Mouse (Mus musculus) lung, postnatal 36 days (tissue): ENCODE results near the gene Tomt.
A peak's percentile ranks its signal among the peaks of the same experiment; 100 is the strongest.

Experiments
- DNase-seq: peaks from one replicate; pipeline ENCODE4 v3.0.0; 2022; ENCODE audit warnings: mixed read lengths

Gene Tomt

DNA sequence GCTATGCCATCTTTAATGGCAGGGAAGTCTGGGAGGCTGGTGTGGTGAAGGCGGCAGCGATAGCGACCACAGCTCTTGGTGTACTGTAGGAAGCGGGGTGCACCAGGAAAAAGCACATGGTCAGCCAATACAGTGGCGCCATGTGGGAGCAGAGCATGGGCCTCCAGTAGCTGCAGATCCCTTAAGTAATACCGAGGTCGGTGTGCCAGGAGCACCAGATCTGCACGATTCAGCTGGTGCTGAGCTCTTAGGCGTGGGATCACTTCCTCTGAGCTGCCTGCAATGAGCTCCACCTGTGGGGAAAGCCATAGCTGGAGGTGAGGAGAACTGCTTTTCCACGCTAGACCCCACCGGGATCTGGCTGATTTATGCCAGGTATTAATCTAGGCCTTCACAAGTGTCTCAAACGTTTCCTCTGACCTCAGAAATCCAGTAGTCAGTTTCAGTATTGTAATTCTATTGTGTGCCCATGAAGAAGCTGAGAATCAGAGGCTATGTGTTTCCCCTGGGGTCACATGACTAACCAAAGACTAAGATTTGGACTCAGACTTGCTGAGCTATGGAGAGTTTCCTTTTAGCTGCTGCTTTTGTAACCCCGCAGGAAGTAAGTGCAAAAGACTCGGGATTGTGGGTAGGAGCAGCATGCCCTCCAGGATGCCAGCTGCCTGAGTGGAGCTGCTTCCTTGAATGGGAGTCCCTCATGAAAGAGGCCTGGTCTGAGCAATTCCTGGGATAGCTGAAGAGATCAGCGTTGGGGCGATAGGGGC, 5.6 kb downstream of the Tomt start:
- DNase-seq, result no peak

DNA sequence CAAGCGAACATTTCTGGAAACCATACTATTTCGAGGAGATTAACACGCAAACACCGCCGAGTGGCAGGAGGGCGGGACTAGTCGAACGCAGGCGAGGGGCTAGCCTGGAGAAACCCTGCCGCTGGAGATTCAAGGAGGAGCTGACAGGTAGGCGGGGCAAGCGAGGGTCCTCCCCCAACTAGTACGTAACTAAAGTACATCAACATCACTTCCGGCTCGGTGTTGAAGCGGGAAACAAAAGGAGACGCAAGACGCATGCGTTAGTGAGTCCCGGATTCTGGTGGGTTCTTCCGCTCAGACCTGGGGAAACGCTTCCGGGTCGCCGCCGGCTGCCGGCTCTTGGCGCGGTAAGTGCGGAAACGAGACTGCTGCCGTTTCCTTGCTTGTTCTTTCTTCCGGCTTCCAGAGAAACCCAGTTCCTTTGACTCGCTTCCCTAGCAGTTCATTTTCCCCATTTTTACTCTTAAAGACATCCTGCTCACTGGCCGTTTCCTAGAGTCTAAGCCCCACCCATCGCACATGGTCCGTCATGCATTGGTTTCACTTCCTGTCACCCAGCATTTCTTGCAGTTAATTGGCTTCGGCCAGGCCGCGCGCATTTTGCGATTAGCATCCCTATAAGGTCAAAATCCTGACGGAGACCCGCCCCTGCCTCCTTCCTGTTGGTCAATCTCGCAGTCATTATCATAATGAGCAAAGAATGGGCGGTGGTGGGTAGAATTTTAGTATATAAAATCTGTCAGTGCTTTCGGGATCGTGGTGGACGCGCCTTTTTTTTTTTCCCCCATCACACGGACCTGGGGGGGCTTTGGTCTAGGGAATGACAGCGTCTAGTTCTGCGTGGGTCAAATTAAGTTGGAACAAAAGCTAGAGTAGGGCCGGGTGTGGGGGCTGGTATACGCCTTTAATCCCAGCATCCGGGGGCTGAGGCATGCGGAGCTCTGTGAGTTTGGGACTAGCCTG, 9.8 kb downstream of the Tomt start:
- DNase-seq, result peak; percentile 99

DNA sequence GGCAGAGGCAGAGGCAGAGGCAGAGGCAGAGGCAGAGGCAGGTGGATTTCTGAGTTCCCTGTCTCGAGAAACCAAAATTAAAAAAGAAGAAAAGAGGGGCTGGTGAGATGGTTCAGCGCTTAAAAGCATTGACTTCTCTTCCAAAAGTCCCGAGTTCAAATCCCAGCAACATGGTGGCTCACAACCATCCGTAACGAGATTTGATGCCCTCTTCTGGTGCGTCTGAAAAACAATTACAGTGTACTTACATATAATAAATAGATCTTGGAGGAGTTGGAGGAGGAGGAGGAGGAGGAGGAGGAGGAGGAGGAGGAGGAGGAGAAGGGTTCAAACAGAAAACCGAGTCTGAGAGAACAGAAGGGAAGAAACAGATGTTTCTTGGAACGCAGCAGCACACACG, 10.5 kb downstream of the Tomt start:
- DNase-seq, result no peak

DNA sequence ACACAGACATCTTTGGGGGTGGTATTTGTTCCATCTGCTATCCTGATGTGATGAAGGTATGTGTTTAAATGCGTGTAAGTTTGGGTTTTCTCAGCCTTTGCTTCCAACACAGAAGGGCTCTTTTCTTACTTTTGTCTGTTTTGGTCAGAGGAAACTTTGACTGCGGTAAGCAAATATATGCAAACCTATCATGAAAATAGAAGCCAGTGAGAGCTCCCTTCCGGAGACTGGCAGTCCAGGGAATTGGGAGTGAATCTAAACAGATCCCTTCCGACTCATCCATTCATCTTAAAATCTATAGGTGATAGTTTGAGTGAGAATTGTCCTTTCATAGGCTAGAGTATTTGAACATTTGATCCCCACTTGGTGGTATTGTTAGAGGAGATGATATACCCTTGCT, 17.7 kb downstream of the Tomt start:
- DNase-seq, result no peak

DNA sequence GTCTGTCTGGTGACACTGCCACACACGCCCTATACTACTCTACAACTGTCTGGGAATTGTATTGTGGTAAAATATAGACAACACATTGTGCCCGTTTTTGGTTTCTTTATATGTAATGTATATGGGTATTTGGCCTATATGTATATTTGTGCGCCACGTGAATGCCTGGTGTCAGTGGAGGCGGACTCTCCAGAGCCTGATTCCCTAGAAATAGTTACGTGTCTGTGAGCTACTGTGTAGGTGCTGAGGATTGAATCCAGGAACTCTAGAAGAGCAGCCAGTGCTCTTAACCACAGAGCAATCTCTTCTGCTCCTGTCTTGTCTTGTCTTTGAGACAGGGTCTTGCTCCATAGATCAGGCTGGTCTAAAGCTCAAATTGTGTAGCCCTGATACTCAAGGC, 19.9 kb downstream of the Tomt start:
- DNase-seq, result no peak

DNA sequence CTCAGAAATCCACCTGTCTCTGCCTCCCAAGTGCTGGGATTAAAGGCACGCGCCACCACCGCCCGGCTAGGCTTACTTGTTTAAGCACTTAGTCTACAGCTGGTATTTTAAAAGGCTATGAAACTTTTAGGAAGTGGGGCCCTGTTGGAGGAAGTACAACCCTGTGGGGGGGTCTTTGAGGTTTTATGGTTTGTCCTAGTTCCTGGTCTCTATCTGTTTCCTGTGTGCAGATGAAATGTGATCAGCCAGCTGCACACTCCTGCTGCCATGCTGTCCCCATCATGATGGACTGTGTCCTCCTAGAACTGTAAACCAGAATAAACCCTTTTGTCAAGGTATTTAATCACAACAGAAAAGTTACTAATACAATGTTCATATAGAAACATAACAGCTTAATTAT, 22.0 kb downstream of the Tomt start:
- no peak for DNase-seq

DNA sequence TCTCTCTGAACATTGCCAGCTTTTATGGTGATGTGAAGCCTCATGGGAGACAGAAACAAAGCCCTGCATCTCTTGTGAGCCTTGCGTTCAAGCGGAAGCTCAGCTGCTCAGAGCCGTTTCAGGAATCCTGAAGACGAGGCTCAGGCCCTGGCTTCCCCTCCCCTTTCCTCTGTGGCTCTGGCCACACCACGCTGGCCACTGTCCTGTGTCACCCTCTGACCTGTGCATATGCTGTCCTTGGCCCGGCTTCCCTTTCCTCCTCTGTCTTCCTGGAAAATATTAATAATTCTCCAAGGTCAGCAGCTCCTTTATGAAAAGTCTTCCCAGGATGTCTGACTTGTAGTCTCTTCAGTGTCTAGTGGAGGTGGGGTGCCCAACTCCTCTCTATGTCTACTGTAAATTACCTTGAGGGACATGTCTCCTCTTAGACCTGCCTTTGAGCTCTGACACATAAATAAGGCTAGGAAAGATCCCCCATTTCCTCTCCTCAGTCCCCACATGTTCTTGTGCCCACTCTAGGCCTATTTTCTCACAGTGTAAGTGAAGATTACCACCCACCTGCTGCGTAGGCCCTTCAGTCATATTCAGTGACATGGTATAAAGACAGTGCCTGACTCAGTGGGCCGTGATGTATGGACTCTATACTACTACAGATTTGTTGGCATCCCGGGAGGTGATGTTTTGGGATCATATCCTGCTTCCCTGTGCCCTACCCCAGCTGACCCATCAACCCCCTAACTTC, 23.6 kb downstream of the Tomt start:
- no peak for DNase-seq

DNA sequence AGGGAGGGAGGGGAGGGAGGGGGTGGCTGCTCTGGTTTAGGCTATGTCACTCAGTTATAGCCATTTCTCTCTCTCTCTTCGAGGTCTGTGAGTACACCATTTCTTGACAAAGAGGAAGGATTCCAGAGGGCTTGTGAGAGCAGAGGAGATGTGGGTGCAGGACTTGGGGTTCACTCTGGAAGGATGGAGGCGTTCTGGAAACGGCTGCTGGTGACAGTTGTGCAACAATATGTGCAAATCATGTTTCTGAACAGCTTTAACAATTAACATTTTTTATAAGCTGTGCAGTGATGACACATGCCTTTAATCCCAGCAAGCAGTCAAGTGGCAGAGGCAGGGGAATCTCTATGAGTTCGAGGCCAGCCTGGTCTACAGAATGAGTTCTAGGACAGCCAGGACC, 25.3 kb downstream of the Tomt start:
- no peak for DNase-seq

DNA sequence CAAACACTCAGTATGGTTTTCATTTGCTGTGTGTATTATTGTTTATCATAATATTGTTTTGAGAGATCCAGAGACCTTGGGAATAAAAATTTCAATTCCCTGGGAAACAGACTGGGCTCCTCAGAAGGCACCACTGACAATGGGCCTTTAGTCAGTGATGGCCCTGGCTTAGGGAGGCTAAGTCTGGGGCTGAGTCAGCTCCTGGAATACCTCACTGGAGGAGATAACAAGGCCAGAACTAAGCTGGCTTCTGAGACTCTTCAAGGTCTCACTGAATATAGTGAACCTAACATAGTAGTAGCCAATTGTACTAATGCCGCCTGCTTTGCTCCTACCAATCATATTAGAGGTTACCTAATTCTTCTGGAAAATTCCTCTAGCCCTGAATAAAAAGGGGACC, 30.2 kb downstream of the Tomt start:
- DNase-seq, result no peak

DNA sequence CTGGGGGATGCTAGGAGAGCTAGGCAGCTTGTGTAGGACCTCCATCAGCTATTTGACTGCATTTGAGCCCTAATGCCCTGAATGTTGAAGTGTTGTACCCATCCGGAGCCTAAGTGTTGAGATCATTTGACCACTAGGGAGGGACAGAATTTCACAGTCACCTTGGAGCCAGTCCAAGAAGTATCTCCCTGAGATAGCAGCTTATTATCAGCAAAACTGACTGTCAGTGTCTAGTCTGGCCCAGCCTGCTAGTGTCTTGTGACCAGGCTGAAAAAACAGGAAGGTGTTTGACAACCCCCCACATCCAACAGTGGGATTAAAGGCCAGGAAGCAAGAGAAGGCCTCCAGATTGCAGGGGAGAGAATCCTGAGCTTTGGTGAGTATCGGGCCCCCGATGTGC, 34.9 kb downstream of the Tomt start:
- DNase-seq, result no peak

DNA sequence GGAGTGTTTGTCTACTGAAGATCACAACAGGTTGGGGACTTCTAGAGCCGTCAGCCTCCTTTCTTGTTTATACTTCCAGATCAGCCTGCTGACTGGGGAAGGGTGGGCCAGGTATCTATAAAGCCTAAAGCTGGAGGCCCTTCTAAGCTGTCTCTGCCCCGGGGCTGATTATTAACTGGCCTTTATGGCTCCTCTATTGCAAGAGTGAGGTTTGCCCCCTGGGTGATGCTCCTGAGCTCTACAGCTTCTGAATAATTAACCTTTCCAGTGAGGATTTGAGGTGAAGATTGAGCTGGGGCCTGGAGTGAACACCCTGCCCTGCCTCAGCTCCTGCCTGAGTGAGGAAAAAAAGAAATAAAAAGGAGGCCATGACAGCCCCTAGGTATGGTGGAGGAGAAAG, 35.5 kb downstream of the Tomt start, which contains the start of gene Folr1:
Folr1 (minus strand) TSS at position 160 of the 400 bp plus-strand sequence.
- DNase-seq, result no peak

DNA sequence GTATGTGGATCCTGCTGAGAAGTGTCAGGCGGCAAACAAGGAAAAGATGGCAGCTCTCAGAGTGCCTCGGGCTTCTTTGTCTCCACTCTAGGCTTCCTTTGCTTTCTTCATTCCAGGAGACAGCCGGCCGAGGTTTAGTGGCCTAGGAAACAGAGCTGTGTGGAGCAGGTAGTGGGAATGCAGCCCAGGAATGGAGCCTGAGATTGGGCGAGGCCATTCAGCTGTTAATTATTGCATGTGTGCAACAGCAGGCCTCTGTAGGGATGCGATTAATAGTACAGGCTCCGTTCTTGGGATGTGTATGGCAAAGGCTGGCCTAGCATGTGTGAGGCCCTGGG, 37.0 kb downstream of the Tomt start:
- no peak for DNase-seq

DNA sequence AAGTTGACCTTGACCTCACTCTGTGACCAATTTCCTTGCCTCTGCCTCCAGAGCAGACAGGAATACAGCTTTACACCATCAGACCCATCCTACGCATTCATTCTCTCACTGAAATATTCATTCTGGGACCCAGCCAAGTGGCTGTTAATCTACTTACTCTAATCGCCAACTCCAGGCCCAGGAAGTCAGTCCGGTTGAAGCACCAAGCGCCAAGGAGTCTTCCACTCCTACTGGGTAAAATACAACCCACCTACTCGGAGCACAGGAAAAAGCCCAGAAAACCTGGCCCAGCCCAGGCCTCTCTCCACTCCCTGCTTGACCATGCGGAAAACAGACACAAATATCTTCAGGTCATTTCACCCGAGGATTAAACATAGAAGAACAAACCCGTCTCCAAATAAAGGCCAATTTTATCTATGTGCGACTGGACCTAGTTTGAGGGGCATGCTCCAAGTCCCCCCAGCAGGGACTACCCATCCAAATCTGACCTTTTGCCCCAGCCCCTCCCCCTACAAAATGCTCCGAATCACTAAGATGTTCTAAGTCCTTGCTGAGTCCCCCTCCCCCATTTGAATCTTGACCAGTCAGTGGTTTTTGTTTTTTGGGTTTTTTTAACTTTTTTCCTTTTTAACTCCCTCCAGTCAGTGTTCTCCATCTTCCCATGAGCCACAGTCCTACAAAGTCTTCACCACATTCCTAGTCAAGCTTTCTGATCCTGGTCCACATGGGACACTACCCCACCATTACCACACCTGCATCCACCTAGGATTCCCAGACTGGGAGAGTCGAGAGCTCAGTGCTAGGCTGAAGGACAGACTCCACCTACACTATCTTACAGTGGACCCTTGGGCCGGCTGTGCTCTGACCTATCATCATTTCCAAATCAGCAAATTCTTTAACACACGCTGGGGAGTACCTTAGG, 37.7 kb downstream of the Tomt start:
- no peak for DNase-seq

DNA sequence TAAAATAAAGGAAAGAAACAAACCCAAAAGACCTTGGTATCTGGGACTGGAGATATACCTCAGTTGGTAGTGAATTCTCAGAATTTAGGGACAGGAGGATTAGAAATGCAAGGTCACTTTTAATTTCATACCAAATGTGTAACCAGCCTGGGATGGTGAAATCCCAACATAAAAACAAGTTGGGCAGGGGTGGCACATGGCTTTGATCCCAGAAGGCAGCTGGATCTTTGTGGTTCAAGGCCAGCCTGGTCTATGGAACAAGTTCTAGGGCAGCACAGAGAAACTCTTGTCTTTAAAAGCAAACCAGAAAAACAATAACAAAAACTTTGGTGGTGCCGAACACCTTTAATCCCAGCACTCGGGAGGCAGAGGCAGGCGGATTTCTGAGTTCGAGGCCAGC, 38.7 kb downstream of the Tomt start:
- no peak for DNase-seq

DNA sequence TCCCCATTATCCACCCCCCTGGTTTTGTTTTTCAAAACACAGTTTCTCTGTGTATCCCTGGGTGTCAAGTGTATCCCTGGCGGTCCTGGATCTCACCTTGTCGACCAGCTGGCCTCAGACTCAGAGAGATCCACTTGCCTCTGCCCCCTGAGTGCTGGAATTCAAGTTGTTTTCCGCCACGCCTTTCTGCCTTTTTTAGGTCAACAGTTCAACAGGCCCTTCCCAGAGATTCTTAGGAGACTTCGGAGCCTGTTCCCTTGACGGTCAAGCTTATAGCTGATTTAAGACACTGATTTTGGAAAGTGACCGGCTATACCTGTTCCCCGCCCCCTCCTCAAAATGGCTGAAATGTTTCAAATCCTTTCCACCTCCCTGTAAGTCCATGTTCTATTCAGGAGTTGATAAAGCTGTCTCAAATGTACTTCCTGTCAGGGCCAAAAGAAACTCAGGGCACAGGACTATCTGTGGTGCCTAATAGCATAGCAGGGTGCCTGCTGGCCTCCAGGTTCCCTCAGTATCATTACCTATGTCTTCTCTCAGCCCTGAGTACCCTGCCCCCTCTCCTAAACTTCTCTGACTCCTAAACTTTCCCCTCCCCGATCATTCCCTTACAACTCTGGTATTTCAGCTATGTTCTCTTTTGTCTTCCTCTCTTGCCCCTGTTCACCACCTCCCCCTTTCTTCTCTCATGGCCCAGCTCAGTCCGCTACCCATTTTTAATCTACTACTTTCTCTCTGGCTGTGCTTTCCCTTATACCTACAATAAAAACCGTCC, 39.5 kb downstream of the Tomt start:
- no peak for DNase-seq

DNA sequence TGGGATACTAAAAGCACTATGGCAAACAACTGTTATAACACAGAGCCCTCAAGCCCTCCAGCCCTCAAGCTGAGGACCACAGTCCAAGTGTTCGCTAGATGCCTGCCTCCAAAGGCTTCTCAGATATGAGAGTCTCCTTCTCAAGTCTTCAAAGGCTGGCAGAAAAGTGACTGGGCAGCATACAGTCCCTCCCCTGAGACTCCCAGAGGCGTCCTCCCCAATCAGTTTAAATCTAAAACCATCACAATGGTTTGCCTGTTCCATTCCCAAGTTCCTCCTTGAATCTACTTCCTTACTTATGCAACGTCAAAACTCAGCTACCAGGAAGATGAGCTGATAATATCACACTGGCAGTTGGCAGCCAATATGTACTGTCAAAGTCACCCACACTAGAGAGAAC, 42.7 kb downstream of the Tomt start, which contains the start of gene Anapc15:
Anapc15 (plus strand) TSS at position 301 of the 400 bp plus-strand sequence.
- no peak for DNase-seq

DNA sequence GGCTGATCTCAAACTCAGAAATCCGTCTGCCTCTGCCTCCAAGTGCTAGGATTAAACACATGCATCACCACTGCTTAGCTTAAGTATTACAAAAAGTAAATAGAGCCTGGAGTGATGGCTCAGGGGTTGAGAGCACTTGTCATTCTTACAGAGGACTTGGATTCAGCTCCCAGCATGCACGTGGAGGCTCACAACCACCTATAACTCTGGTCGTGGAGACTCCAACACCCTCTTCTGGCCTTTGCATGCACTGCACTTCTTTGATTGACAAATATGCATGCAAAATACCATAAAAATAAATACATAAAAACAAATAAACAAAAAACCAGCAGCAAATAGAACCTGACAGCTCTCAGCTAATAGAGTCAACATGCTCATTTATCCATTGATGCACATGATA, 43.9 kb downstream of the Tomt start:
- DNase-seq, result no peak

DNA sequence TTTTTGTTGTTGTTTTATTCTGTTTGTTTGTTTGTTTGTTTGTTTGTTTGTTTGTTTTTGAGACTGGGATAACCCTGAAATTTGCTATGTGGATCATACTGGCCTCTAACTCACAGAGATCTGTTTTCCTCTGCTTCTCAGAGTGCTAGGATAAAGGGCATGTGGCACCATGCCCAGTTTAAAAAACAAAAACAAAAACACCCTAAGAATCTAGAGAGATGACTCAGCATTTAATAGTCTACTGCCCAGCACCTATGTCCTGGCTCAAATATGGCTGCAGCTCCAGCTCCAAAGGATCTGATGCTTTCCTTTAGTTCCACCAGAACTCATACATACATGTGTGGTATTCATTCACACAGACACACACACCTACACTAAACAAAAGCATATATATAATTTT, 45.2 kb downstream of the Tomt start:
- no peak for DNase-seq

DNA sequence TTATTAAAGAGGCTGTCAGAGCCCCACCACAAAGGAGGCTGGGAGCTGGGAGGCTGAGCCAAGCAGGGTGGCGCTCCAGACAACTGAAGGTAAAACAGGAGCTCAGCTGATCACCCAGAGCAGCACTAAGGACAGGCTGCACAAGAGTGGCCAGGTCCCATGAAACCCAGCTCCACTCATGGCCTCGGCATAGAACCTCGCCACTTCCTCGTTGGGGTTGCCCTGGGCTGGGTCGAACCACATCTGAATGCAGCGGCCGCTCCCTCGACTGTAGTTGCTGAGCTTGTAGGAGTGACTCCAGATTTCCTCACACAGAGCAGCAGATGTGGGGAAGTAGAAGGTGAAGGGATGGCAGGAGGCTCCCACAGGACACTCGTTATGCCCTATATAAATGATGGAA, 47.8 kb downstream of the Tomt start:
- DNase-seq, result peak; percentile 45

DNA sequence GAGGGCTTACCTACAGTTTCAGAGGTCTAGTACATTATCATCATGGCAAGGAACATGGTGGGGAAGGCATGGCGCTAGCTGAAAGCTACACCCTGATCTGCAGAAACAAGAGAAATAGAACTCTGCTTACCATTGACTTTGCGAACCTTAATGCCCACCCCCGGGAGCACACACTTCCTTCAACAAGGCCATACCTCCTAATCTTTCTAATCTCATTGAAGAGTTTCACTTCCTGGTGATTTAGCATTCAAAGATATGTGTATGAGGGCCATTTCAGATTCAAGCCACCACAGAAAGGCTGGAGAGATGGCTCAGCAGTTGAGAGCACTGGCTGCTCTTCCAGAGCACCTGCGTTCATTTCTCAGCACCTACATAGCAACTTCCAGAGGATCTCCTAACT, 49.1 kb downstream of the Tomt start, which contains the start of gene Folr2:
Folr2 (minus strand) TSS at position 101 of the 400 bp plus-strand sequence.
- no peak for DNase-seq

DNA sequence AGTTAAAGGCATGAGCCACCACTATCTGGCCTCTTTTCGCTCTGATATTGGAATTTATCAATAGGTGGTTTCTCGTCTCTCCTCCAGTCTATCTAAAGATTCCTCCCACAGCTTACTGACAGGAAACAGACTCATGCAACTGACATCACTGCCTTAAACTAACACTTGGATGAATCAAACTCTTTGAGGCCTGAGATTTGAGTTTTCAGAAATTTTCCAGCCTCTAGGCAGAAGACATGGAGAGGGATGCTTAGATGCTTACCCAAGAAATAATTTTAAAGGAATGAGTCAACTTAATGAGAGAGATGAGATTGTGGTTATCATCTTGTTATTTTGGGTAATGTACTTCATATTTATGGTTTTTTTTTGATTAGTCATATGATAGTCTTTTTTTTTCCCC, 52.3 kb downstream of the Tomt start:
- DNase-seq, result no peak
